Mouse (Mus musculus): ENCODE data around the gene Mipol1. TPM values are rescaled to one million over a fixed set of nuclear protein-coding genes. Genes with fewer than 3 reads are reported as not detected.
A peak's percentile ranks its signal among the peaks of the same experiment; 100 is the strongest.

The Mipol1 gene
- polyA plus RNA-seq, 1 experiment from 2014 or later: 5.0 TPM

- WGBS: 86% methylated on average over 4 of the region's 4 CpGs
- H3K36me3 ChIP-seq (replicated peaks; ENCODE audit: control insufficient read depth, insufficient read depth): no peaks in the 10 kb centered on the region
- H3K4me3 ChIP-seq (replicated peaks; ENCODE audit: low read length): no peak overlapping the region
- H3K27ac ChIP-seq: no peak overlapping the region
- H3K9ac ChIP-seq: no peak overlapping the region
- no peak for DNase-seq (ENCODE audit: low spot score)
- ATAC-seq (ENCODE audit: low FRiP score): no peak
- no peak overlapping the region for H3K4me2 ChIP-seq (replicated peaks)
- H3K9me3 ChIP-seq (ENCODE audit: control insufficient read depth, low read length): no peaks in the 10 kb centered on the region
- H3K4me1 ChIP-seq (replicated peaks; ENCODE audit: control insufficient read depth, insufficient read depth, low read length): no peaks in the 10 kb centered on the region
- H3K27me3 ChIP-seq (ENCODE audit: control insufficient read depth, insufficient read depth, low read length): peaks cover 57% of the 10 kb centered on the region
Observed at GRCm38 (mm10) chr12:57528335-57528734, 298.1 kb downstream of the Mipol1 start.

GRCm38 (mm10) chr12:57530474-57530873 is 300.2 kb downstream of the Mipol1 start:
- Histone ChIP-seq H3K36me3 (replicated peaks; ENCODE audit: control insufficient read depth, insufficient read depth) (no peaks in the 10 kb centered on the region), H3K4me1 (replicated peaks; ENCODE audit: control insufficient read depth, insufficient read depth, low read length) (no peaks in the 10 kb centered on the region), H3K27ac (no peak overlapping the region), H3K4me2 (replicated peaks) (no peak overlapping the region), H3K9ac (no peak overlapping the region), H3K9me3 (ENCODE audit: control insufficient read depth, low read length) (no peaks in the 10 kb centered on the region), H3K27me3 (ENCODE audit: control insufficient read depth, insufficient read depth, low read length) (peaks cover 76% of the 10 kb centered on the region), H3K4me3 (replicated peaks; ENCODE audit: low read length) (no peak overlapping the region)
- 4% methylated on average over 9 of the region's 9 CpGs for WGBS
- no peak for DNase-seq (ENCODE audit: low spot score)
- ATAC-seq (ENCODE audit: low FRiP score): peak; percentile 51; the same call in 1 of the 2 replicates

GRCm38 (mm10) chr12:57534517-57534878 is 304.3 kb downstream of the Mipol1 start:
- H3K27ac ChIP-seq: no peak overlapping the region
- peak; percentile 15; the same call in 1 of the 2 replicates for ATAC-seq (ENCODE audit: low FRiP score)
- DNase-seq (ENCODE audit: low spot score): no peak
- no peak overlapping the region for H3K4me3 ChIP-seq (replicated peaks; ENCODE audit: low read length)
- H3K36me3 ChIP-seq (replicated peaks; ENCODE audit: control insufficient read depth, insufficient read depth): no peaks in the 10 kb centered on the region
- H3K4me1 ChIP-seq (replicated peaks; ENCODE audit: control insufficient read depth, insufficient read depth, low read length): no peaks in the 10 kb centered on the region
- H3K27me3 ChIP-seq (ENCODE audit: control insufficient read depth, insufficient read depth, low read length): peaks cover 96% of the 10 kb centered on the region
- H3K9me3 ChIP-seq (ENCODE audit: control insufficient read depth, low read length): no peaks in the 10 kb centered on the region
- no peak overlapping the region for H3K4me2 ChIP-seq (replicated peaks)
- WGBS: under 1% methylated on average over 6 of the region's 6 CpGs
- no peak overlapping the region for H3K9ac ChIP-seq

- Histone ChIP-seq H3K36me3 (replicated peaks; ENCODE audit: control insufficient read depth, insufficient read depth) (no peaks in the 10 kb centered on the region), H3K9me3 (ENCODE audit: control insufficient read depth, low read length) (no peaks in the 10 kb centered on the region), H3K4me3 (replicated peaks; ENCODE audit: low read length) (no peak overlapping the region), H3K27ac (no peak overlapping the region), H3K27me3 (ENCODE audit: control insufficient read depth, insufficient read depth, low read length) (peaks cover 97% of the 10 kb centered on the region), H3K4me1 (replicated peaks; ENCODE audit: control insufficient read depth, insufficient read depth, low read length) (no peaks in the 10 kb centered on the region), H3K4me2 (replicated peaks) (no peak overlapping the region), H3K9ac (no peak overlapping the region)
- ATAC-seq (ENCODE audit: low FRiP score): peak; percentile 58; the same call in 1 of the 2 replicates
- 1% methylated on average over 39 of the region's 39 CpGs for WGBS
- DNase-seq (ENCODE audit: low spot score): no peak
Observed at GRCm38 (mm10) chr12:57534879-57535611, 304.8 kb downstream of the Mipol1 start.

GRCm38 (mm10) chr12:57536056-57536908 is 306.1 kb downstream of the Mipol1 start:
- no peak overlapping the region for H3K4me2 ChIP-seq (replicated peaks)
- no peak overlapping the region for H3K27ac ChIP-seq
- WGBS: 2% methylated on average over 25 of the region's 25 CpGs
- H3K4me1 ChIP-seq (replicated peaks; ENCODE audit: control insufficient read depth, insufficient read depth, low read length): no peaks in the 10 kb centered on the region
- H3K9me3 ChIP-seq (ENCODE audit: control insufficient read depth, low read length): no peaks in the 10 kb centered on the region
- no peak for ATAC-seq (ENCODE audit: low FRiP score)
- no peaks in the 10 kb centered on the region for H3K36me3 ChIP-seq (replicated peaks; ENCODE audit: control insufficient read depth, insufficient read depth)
- no peak overlapping the region for H3K4me3 ChIP-seq (replicated peaks; ENCODE audit: low read length)
- no peak for DNase-seq (ENCODE audit: low spot score)
- peaks cover 93% of the 10 kb centered on the region for H3K27me3 ChIP-seq (ENCODE audit: control insufficient read depth, insufficient read depth, low read length)
- H3K9ac ChIP-seq: no peak overlapping the region

GRCm38 (mm10) chr12:57536909-57537670 is 306.9 kb downstream of the Mipol1 start:
- Histone ChIP-seq H3K9ac (no peak overlapping the region), H3K4me2 (replicated peaks) (no peak overlapping the region), H3K27me3 (ENCODE audit: control insufficient read depth, insufficient read depth, low read length) (peaks cover 93% of the 10 kb centered on the region), H3K27ac (no peak overlapping the region), H3K9me3 (ENCODE audit: control insufficient read depth, low read length) (no peaks in the 10 kb centered on the region), H3K4me3 (replicated peaks; ENCODE audit: low read length) (no peak overlapping the region), H3K4me1 (replicated peaks; ENCODE audit: control insufficient read depth, insufficient read depth, low read length) (no peaks in the 10 kb centered on the region), H3K36me3 (replicated peaks; ENCODE audit: control insufficient read depth, insufficient read depth) (no peaks in the 10 kb centered on the region)
- DNase-seq (ENCODE audit: low spot score) (no peak), ATAC-seq (ENCODE audit: low FRiP score) (no peak)
- WGBS: 5% methylated on average over 11 of the region's 11 CpGs

- DNase-seq (ENCODE audit: low spot score): peak; percentile 66
- Histone ChIP-seq H3K4me3 (replicated peaks; ENCODE audit: low read length) (peak overlapping the region; percentile 19), H3K36me3 (replicated peaks; ENCODE audit: control insufficient read depth, insufficient read depth) (no peaks in the 10 kb centered on the region), H3K27me3 (ENCODE audit: control insufficient read depth, insufficient read depth, low read length) (peaks cover 93% of the 10 kb centered on the region), H3K4me2 (replicated peaks) (peak overlapping the region; percentile 37), H3K4me1 (replicated peaks; ENCODE audit: control insufficient read depth, insufficient read depth, low read length) (no peaks in the 10 kb centered on the region), H3K9me3 (ENCODE audit: control insufficient read depth, low read length) (no peaks in the 10 kb centered on the region), H3K27ac (no peak overlapping the region), H3K9ac (no peak overlapping the region)
- under 1% methylated on average over 21 of the region's 21 CpGs for WGBS
- no peak for ATAC-seq (ENCODE audit: low FRiP score)
Observed at GRCm38 (mm10) chr12:57537791-57538587, 307.8 kb downstream of the Mipol1 start.

- DNase-seq (ENCODE audit: low spot score) (peak; percentile 64), ATAC-seq (ENCODE audit: low FRiP score) (0 out of 2 replicates have a peak, but pooled peaks have one; percentile 21)
- Histone ChIP-seq H3K4me1 (replicated peaks; ENCODE audit: control insufficient read depth, insufficient read depth, low read length) (no peaks in the 10 kb centered on the region), H3K27ac (no peak overlapping the region), H3K4me2 (replicated peaks) (peak overlapping the region; percentile 37), H3K9me3 (ENCODE audit: control insufficient read depth, low read length) (no peaks in the 10 kb centered on the region), H3K4me3 (replicated peaks; ENCODE audit: low read length) (peak overlapping the region; percentile 19), H3K27me3 (ENCODE audit: control insufficient read depth, insufficient read depth, low read length) (peaks cover 93% of the 10 kb centered on the region), H3K36me3 (replicated peaks; ENCODE audit: control insufficient read depth, insufficient read depth) (no peaks in the 10 kb centered on the region), H3K9ac (peak overlapping the region; percentile 16; the same call in 1 of the 2 replicates)
- WGBS: under 1% methylated on average over 63 of the region's 63 CpGs
Observed at GRCm38 (mm10) chr12:57538588-57539550, 308.6 kb downstream of the Mipol1 start.

Measured in hindbrain, embryonic 14.5 days (tissue).